Mouse (Mus musculus): ENCODE data around the gene Dpf1. TPM values are rescaled to one million over a fixed set of nuclear protein-coding genes. Genes with fewer than 3 reads are reported as not detected.

The Dpf1 gene
- total and polyA plus RNA-seq, 3 experiments = 10.2 to 17.3 TPM; not detected in 1

GRCm38 (mm10) chr7:29338984-29339679, 35.4 kb downstream of the Dpf1 start (continued):
- no peak for TF ChIP-seq ZC3H11A (IDR thresholded peaks at IDR 0.05; ENCODE audit: low read depth, low read length)
- TF ChIP-seq POLR2AphosphoS5 (IDR thresholded peaks at IDR 0.05; ENCODE audit: borderline replicate concordance, low read depth, low read length) = no peak
- TF ChIP-seq ETS1 (IDR thresholded peaks at IDR 0.05; ENCODE audit: low read depth, low read length) = peak; percentile 95

- H3K36me3 ChIP-seq (ENCODE audit: control insufficient read depth in 1 of 2, insufficient read depth in 2 of 2, low read length in 2 of 2) = peaks cover 0 to 42% of the 10 kb centered on the region in 2 experiments; a peak in 3 of 4 replicates
- peak overlapping the region; percentile 15 to 57; a peak in 1 of 4 replicates for H3K4me3 ChIP-seq (ENCODE audit: control insufficient read depth in 1 of 2, insufficient read depth in 1 of 2, low read depth in 2 of 2, low read length in 2 of 2)
- H3K27ac ChIP-seq (ENCODE audit: control insufficient read depth, low read depth, low read length) = peak overlapping the region; percentile 99
Observed at GRCm38 (mm10) chr7:29340247-29340646, 36.5 kb downstream of the Dpf1 start.

GRCm38 (mm10) chr7:29340838-29341237, 37.1 kb downstream of the Dpf1 start:
- H3K9me3 ChIP-seq (replicated peaks; ENCODE audit: insufficient read depth, low read length) = no peaks in the 10 kb centered on the region
- H3K9ac ChIP-seq (ENCODE audit: control insufficient read depth, low read depth, low read length, poor library complexity, severe bottlenecking) = peak overlapping the region; percentile 83
- H3K4me1 ChIP-seq (ENCODE audit: control insufficient read depth in 1 of 2, insufficient read depth in 2 of 2, low read length in 2 of 2) = peaks cover 24 to 53% of the 10 kb centered on the region in 2 experiments
- peak overlapping the region; percentile 46 to 57 for H3K4me3 ChIP-seq (ENCODE audit: control insufficient read depth in 1 of 2, insufficient read depth in 1 of 2, low read depth in 2 of 2, low read length in 2 of 2)
- DNase-seq (ENCODE audit: low read depth, low spot score) = peak; percentile 29
- peaks cover 0 to 42% of the 10 kb centered on the region in 2 experiments; a peak in 3 of 4 replicates for H3K36me3 ChIP-seq (ENCODE audit: control insufficient read depth in 1 of 2, insufficient read depth in 2 of 2, low read length in 2 of 2)
- H3K79me2 ChIP-seq (ENCODE audit: control insufficient read depth, insufficient read depth, low read length, poor library complexity) = peaks cover 33% of the 10 kb centered on the region
- peak overlapping the region; percentile 99 for H3K27ac ChIP-seq (ENCODE audit: control insufficient read depth, low read depth, low read length)
- H3K27me3 ChIP-seq (ENCODE audit: control insufficient read depth in 1 of 2, insufficient read depth in 2 of 2, low read length in 2 of 2) = no peaks in the 10 kb centered on the region
- no peak for TF ChIP-seq TCF12 (IDR thresholded peaks at IDR 0.05; ENCODE audit: low read depth, low read length)
- no peak for TF ChIP-seq TAL1 (IDR thresholded peaks at IDR 0.05; ENCODE audit: low read length)
- 0 out of 2 replicates have a peak, but pooled peaks have one; percentile 46 for TF ChIP-seq CHD1 (IDR thresholded peaks at IDR 0.05; ENCODE audit: low read depth, low read length)

More at GRCm38 (mm10) chr7:29340247-29340646, 36.5 kb downstream of the Dpf1 start:
- peak; percentile 21 for DNase-seq (ENCODE audit: low read depth, low spot score)
- no peaks in the 10 kb centered on the region for H3K27me3 ChIP-seq (ENCODE audit: control insufficient read depth in 1 of 2, insufficient read depth in 2 of 2, low read length in 2 of 2)
- peaks cover 33% of the 10 kb centered on the region for H3K79me2 ChIP-seq (ENCODE audit: control insufficient read depth, insufficient read depth, low read length, poor library complexity)
- H3K4me1 ChIP-seq (ENCODE audit: control insufficient read depth in 1 of 2, insufficient read depth in 2 of 2, low read length in 2 of 2) = peaks cover 24 to 53% of the 10 kb centered on the region in 2 experiments
- TF ChIP-seq TBP (IDR thresholded peaks at IDR 0.05; ENCODE audit: low read depth, low read length) = no peak
- TF ChIP-seq UBTF (IDR thresholded peaks at IDR 0.05; ENCODE audit: borderline replicate concordance, insufficient read depth, low read depth, low read length) = no peak
- TF ChIP-seq MYC (IDR thresholded peaks at IDR 0.05; ENCODE audit: low read depth, low read length) = no peak; the same call in 1 of the 2 replicates
- TF ChIP-seq ZMIZ1 (IDR thresholded peaks at IDR 0.05; ENCODE audit: low read depth, low read length) = no peak; the same call in 1 of the 2 replicates
- no peak for TF ChIP-seq ZKSCAN1 (IDR thresholded peaks at IDR 0.05; ENCODE audit: low read depth, low read length)
- TF ChIP-seq TCF12 (IDR thresholded peaks at IDR 0.05; ENCODE audit: low read depth, low read length) = no peak
- no peak for TF ChIP-seq HCFC1 (IDR thresholded peaks at IDR 0.05; ENCODE audit: low read depth, low read length)
- no peak for TF ChIP-seq JUND (IDR thresholded peaks at IDR 0.05; ENCODE audit: low read depth, low read length)
- no peak for TF ChIP-seq GATA1 (IDR thresholded peaks at IDR 0.05; ENCODE audit: low read depth, low read length)
- no peak for TF ChIP-seq POLR2A (IDR thresholded peaks at IDR 0.05; ENCODE audit: control insufficient read depth in 1 of 2, insufficient read depth in 1 of 2, low read depth in 1 of 2, low read length in 2 of 2, poor library complexity in 1 of 2)
- no peaks in the 10 kb centered on the region for H3K9me3 ChIP-seq (replicated peaks; ENCODE audit: insufficient read depth, low read length)
- peak overlapping the region; percentile 83 for H3K9ac ChIP-seq (ENCODE audit: control insufficient read depth, low read depth, low read length, poor library complexity, severe bottlenecking)
